Mouse (Mus musculus) bone marrow macrophage, adult 2 months (primary cell): Measurements from ENCODE around the gene Psmb2.
A peak's percentile ranks its signal among the peaks of the same experiment; 100 is the strongest.

Experiments
- CTCF ChIP-seq: IDR thresholded peaks from 2 replicates; pipeline ENCODE4 v1.5.1; 2012; ENCODE audit warnings: low read depth, mild to moderate bottlenecking, low read length, moderate library complexity
- POLR2A ChIP-seq: IDR thresholded peaks from 2 replicates; pipeline ENCODE4 v1.6.1; 2012; ENCODE audit warnings: mild to moderate bottlenecking, low read depth, low read length, borderline replicate concordance

GRCm38 (mm10) chr4:126745506-126746193 is 68.2 kb downstream of the Psmb2 start:
- TF ChIP-seq POLR2A (no peak), CTCF (peak; percentile 78; the same call in 1 of the 2 replicates)
